Mouse (Mus musculus) neural tube, embryonic 11.5 days (tissue): ENCODE measurements around the gene Adgrl2. TPM values are rescaled to one million over a fixed set of nuclear protein-coding genes. Genes with fewer than 3 reads are reported as not detected.
A peak's percentile ranks its signal among the peaks of the same experiment; 100 is the strongest.

Experiments used
- ATAC-seq: fragments of 200-750 bp; cut with Nextera tagmentation; 2 replicates; pipeline ENCODE4 v1.8.0; 2017; ENCODE audit warnings: moderate number of reproducible peaks, mild to moderate bottlenecking, moderate TSS enrichment, moderate library complexity; ENCODE audit not compliant: insufficient read depth, low FRiP score, low TSS enrichment
- DNase-seq: peaks from one replicate; pipeline ENCODE4 v3.0.0-alpha.2; 2015; ENCODE audit warnings: low spot score
- H3K27ac ChIP-seq: fragments of 300-500 bp; sonication (generic); 2 replicates; pipeline ENCODE4 v1.5.1; 2014; ENCODE audit warnings: low read depth, mild to moderate bottlenecking, low read length
- H3K27me3 ChIP-seq: fragments of 300-500 bp; sonication (generic); 2 replicates; pipeline ENCODE4 v1.6.1; 2014; ENCODE audit warnings: mild to moderate bottlenecking, low read length, mixed read lengths; ENCODE audit not compliant: control insufficient read depth, insufficient read depth
- H3K36me3 ChIP-seq: fragments of 300-500 bp; sonication (generic); 2 replicates; pipeline ENCODE4 v1.6.1; 2014; ENCODE audit warnings: mild to moderate bottlenecking, low read length, moderate library complexity, mixed read lengths; ENCODE audit not compliant: control insufficient read depth, insufficient read depth
- H3K4me1 ChIP-seq: fragments of 300-500 bp; sonication (generic); 2 replicates; pipeline ENCODE4 v1.6.1; 2014; ENCODE audit warnings: low read length, mixed read lengths; ENCODE audit not compliant: control insufficient read depth, insufficient read depth
- H3K4me2 ChIP-seq: fragments of 300-500 bp; sonication (generic); 2 replicates; pipeline ENCODE4 v1.6.1; 2014; ENCODE audit warnings: low read depth, mild to moderate bottlenecking, moderate library complexity
- H3K4me3 ChIP-seq: fragments of 300-500 bp; sonication (generic); 2 replicates; pipeline ENCODE4 v1.5.1; 2014; ENCODE audit warnings: low read depth, low read length
- H3K9ac ChIP-seq: fragments of 300-500 bp; sonication (generic); 2 replicates; pipeline ENCODE4 v1.6.1; 2014; ENCODE audit warnings: mild to moderate bottlenecking, low read length
- H3K9me3 ChIP-seq: fragments of 300-500 bp; sonication (generic); 2 replicates; pipeline ENCODE4 v1.6.1; 2016; ENCODE audit warnings: low read length; ENCODE audit not compliant: control insufficient read depth
- WGBS: fragments of 180-500 bp; shearing (Covaris S2); extraction: QIAGEN DNeasy Blood & Tissue Kit; methylation state at CpG from one replicate; pipeline ENCODE4 v1.1.7; 2014; 5-methylcytosine and 5-hydroxymethylcytosine counted together
- polyA plus RNA-seq: library from polyadenylated mRNA; unstranded; fragments of >200 nt; fragmentation: Nextera tagmentation; extraction: Ambion mirVana; gene quantifications from 2 replicates; pipeline ENCODE4 v1.2.1, GENCODE M21; 2014

Adgrl2 gene
- polyA plus RNA-seq, 1 experiment from 2014 or later, result 85.0 TPM

DNA sequence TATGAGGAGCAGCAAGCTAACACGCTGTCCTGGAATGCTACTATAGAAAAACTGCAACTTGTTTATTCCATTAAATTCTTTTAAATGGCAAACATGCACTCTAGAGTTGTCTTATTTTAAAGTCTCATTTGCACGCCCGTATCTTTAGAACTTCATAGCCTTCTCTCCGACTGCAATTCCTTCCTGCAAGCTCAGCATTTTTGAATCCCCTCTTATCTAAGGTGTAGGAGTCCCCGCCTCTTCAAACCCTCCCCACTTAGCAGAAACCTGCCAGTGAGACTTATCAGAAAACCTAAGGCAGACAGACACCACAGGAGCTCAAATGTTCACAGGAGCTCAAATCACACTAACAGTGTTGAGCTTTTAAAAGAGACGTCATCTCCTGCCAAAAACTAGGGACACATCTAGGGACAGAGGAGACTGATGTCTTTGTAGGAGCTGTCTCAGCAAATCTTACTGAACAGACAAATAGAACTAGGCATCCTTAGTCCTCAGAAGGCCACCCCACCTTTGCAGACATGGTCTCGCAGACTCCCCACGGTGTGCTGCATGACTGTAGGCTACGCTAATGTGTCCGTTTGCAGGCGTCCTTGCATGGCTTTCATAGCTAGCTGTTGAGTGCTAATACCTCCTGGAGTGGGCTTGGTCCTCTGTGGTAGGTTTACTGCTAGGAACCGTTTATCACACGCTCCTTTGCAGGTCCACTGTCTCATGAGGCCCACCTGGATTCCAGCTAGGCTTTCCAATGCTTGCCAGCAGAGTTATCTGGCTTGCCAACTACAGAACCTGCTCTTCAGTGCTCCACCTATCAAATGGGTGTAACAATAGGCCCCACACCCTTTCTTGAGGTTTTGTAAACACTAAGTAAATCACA, 84.2 kb downstream of the Adgrl2 start:
- DNase-seq, result no peak

GRCm38 (mm10) chr3:148905435-148905834, 84.9 kb downstream of the Adgrl2 start:
- no peaks in the 10 kb centered on the region for H3K9me3 ChIP-seq
- WGBS, result 79% methylated on average over 7 of the region's 7 CpGs

More for the DNA sequence above, 84.2 kb downstream of the Adgrl2 start:
- Histone ChIP-seq H3K4me1 (no peaks in the 10 kb centered on the region), H3K4me3 (no peak overlapping the region), H3K4me2 (no peak overlapping the region), H3K36me3 (no peaks in the 10 kb centered on the region), H3K9ac (no peak overlapping the region), H3K27ac (no peak overlapping the region), H3K27me3 (no peaks in the 10 kb centered on the region), H3K9me3 (no peaks in the 10 kb centered on the region)
- WGBS, result 76% methylated on average over 13 of the region's 13 CpGs
- no peak for ATAC-seq

GRCm38 (mm10) chr3:148899857-148900256, 90.5 kb downstream of the Adgrl2 start:
- H3K9ac ChIP-seq, result no peak overlapping the region
- peaks cover 25% of the 10 kb centered on the region for H3K4me1 ChIP-seq
- no peaks in the 10 kb centered on the region for H3K36me3 ChIP-seq
- no peak overlapping the region for H3K4me3 ChIP-seq
- no peaks in the 10 kb centered on the region for H3K9me3 ChIP-seq
- no peak for DNase-seq
- no peak overlapping the region for H3K27ac ChIP-seq
- no peak for ATAC-seq
- no peaks in the 10 kb centered on the region for H3K27me3 ChIP-seq
- H3K4me2 ChIP-seq, result no peak overlapping the region
- WGBS, result 18% methylated on average over 6 of the region's 6 CpGs

More at GRCm38 (mm10) chr3:148905435-148905834, 84.9 kb downstream of the Adgrl2 start:
- ATAC-seq (no peak), DNase-seq (no peak)
- Histone ChIP-seq H3K4me3 (no peak overlapping the region), H3K9ac (no peak overlapping the region), H3K27ac (no peak overlapping the region), H3K27me3 (no peaks in the 10 kb centered on the region), H3K4me2 (no peak overlapping the region), H3K4me1 (0 out of 2 replicates have a peak, but pooled peaks cover 2% of the 10 kb centered on the region), H3K36me3 (no peaks in the 10 kb centered on the region)

- Histone ChIP-seq H3K4me2 (no peak overlapping the region), H3K9me3 (no peaks in the 10 kb centered on the region), H3K4me1 (peaks cover 25% of the 10 kb centered on the region), H3K4me3 (no peak overlapping the region), H3K27ac (no peak overlapping the region), H3K27me3 (no peaks in the 10 kb centered on the region), H3K36me3 (no peaks in the 10 kb centered on the region), H3K9ac (no peak overlapping the region)
- ATAC-seq (no peak), DNase-seq (no peak)
- WGBS, result 40% methylated on average over 6 of the region's 6 CpGs
These were observed 90.9 kb downstream of the Adgrl2 start for GRCm38 (mm10) chr3:148899416-148899815.

- Histone ChIP-seq H3K4me1 (peaks cover 25% of the 10 kb centered on the region), H3K9ac (no peak overlapping the region), H3K27me3 (no peaks in the 10 kb centered on the region), H3K36me3 (no peaks in the 10 kb centered on the region), H3K9me3 (no peaks in the 10 kb centered on the region), H3K4me3 (no peak overlapping the region), H3K4me2 (no peak overlapping the region), H3K27ac (no peak overlapping the region)
- ATAC-seq (no peak), DNase-seq (no peak)
- WGBS, result 70% methylated on average over 8 of the region's 8 CpGs
These were observed 91.7 kb downstream of the Adgrl2 start for GRCm38 (mm10) chr3:148898535-148899250.

GRCm38 (mm10) chr3:148896281-148896680, 94.1 kb downstream of the Adgrl2 start:
- Histone ChIP-seq H3K9ac (no peak overlapping the region), H3K4me3 (no peak overlapping the region), H3K9me3 (no peaks in the 10 kb centered on the region), H3K36me3 (no peaks in the 10 kb centered on the region), H3K27ac (no peak overlapping the region), H3K27me3 (no peaks in the 10 kb centered on the region), H3K4me1 (peaks cover 25% of the 10 kb centered on the region), H3K4me2 (no peak overlapping the region)
- 32% methylated on average over 10 of the region's 10 CpGs for WGBS
- DNase-seq (peak; percentile 31), ATAC-seq (peak; percentile 70)

GRCm38 (mm10) chr3:148895396-148896109, 94.8 kb downstream of the Adgrl2 start:
- no peak overlapping the region for H3K4me3 ChIP-seq
- H3K9me3 ChIP-seq, result no peaks in the 10 kb centered on the region
- no peak overlapping the region for H3K4me2 ChIP-seq
- H3K27me3 ChIP-seq, result no peaks in the 10 kb centered on the region
- peak; percentile 17; the same call in 1 of the 2 replicates for ATAC-seq
- no peak overlapping the region for H3K9ac ChIP-seq
- no peak for DNase-seq
- 77% methylated on average over 13 of the region's 13 CpGs for WGBS
- peaks cover 23% of the 10 kb centered on the region for H3K4me1 ChIP-seq
- H3K27ac ChIP-seq, result no peak overlapping the region
- H3K36me3 ChIP-seq, result no peaks in the 10 kb centered on the region

DNA sequence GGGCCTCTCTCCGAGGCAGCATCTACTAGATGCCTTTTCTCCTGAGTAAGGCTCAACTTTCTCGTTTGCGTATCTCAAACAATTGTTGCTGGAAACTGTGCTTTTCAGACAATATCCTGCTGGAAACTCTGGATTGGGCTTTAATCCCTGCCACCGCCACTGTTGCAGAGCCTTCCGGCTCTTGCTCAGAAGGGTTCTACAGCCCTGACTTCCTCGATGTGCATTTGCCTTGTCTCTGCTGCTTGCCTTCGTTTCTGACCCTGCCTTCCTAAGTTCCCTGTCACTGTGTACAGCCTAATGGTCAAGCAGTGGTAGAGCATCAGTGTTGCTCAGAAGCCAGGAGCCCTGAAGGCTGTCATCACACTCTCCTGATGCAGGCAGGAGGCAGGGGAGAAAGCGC, 95.5 kb downstream of the Adgrl2 start:
- H3K4me1 ChIP-seq, result peaks cover 23% of the 10 kb centered on the region
- WGBS, result 91% methylated on average over 8 of the region's 8 CpGs
- H3K9ac ChIP-seq, result no peak overlapping the region
- no peak overlapping the region for H3K4me2 ChIP-seq
- DNase-seq (no peak), ATAC-seq (no peak)
- H3K36me3 ChIP-seq, result no peaks in the 10 kb centered on the region
- no peaks in the 10 kb centered on the region for H3K9me3 ChIP-seq
- no peak overlapping the region for H3K4me3 ChIP-seq
- H3K27ac ChIP-seq, result no peak overlapping the region
- H3K27me3 ChIP-seq, result no peaks in the 10 kb centered on the region
